Mouse (Mus musculus) myocyte (in vitro differentiated cells): ENCODE results near the gene Cd72.

Experiments used
- CEBPB ChIP-seq: IDR thresholded peaks from 2 replicates; pipeline ENCODE4 v1.6.1; 2011; ENCODE audit warnings: mild to moderate bottlenecking, moderate library complexity; ENCODE audit not compliant: poor library complexity, insufficient read depth, severe bottlenecking
- E2F4 ChIP-seq: IDR thresholded peaks from one replicate; pipeline ENCODE4 v1.6.1; 2011; ENCODE audit warnings: mild to moderate bottlenecking, control low read depth, moderate library complexity; ENCODE audit not compliant: insufficient read depth
- MAX ChIP-seq: IDR thresholded peaks from one replicate; pipeline ENCODE4 v1.6.1; 2011; ENCODE audit warnings: low read depth, mild to moderate bottlenecking, control low read depth
- MYOD1 ChIP-seq, 3 experiments: IDR thresholded peaks; one replicate each; pipeline ENCODE4 v1.6.1; 2011; ENCODE audit warnings: control low read depth in 2 of 3, low read depth in 2 of 3, mild to moderate bottlenecking in 2 of 3, moderate library complexity in 1 of 3; ENCODE audit not compliant: insufficient read length in 2 of 3, control insufficient read depth in 1 of 3
- MYOG ChIP-seq, 3 experiments: IDR thresholded peaks; one replicate each; pipeline ENCODE4 v1.6.1; 2011; ENCODE audit warnings: control low read depth in 2 of 3, low read depth in 2 of 3, mild to moderate bottlenecking in 2 of 3; ENCODE audit not compliant: insufficient read length in 2 of 3, control insufficient read depth in 1 of 3, insufficient read depth in 1 of 3
- POLR2A ChIP-seq: IDR thresholded peaks from one replicate; pipeline ENCODE4 v1.6.1; 2011; ENCODE audit warnings: low read depth, mild to moderate bottlenecking, control low read depth, moderate library complexity; ENCODE audit not compliant: insufficient read length
- POLR2AphosphoS2 ChIP-seq: IDR thresholded peaks from one replicate; pipeline ENCODE4 v1.6.1; 2011; ENCODE audit warnings: low read depth, control low read depth; ENCODE audit not compliant: insufficient read length
- REST ChIP-seq: IDR thresholded peaks from one replicate; pipeline ENCODE4 v1.6.1; 2011; ENCODE audit warnings: mild to moderate bottlenecking, control low read depth, moderate library complexity; ENCODE audit not compliant: insufficient read depth, insufficient read length
- SRF ChIP-seq: IDR thresholded peaks from one replicate; pipeline ENCODE4 v1.6.1; 2011; ENCODE audit warnings: low read depth; ENCODE audit not compliant: control insufficient read depth, insufficient read length
- TCF12 ChIP-seq: IDR thresholded peaks from one replicate; pipeline ENCODE4 v1.6.1; 2011; ENCODE audit warnings: mild to moderate bottlenecking, control low read depth; ENCODE audit not compliant: poor library complexity, insufficient read depth, severe bottlenecking
- TCF3 ChIP-seq: IDR thresholded peaks from one replicate; pipeline ENCODE4 v1.6.1; 2011; ENCODE audit warnings: low read depth, control low read depth; ENCODE audit not compliant: insufficient read length
- USF1 ChIP-seq: IDR thresholded peaks from one replicate; pipeline ENCODE4 v1.6.1; 2011; ENCODE audit warnings: low read depth, mild to moderate bottlenecking, control low read depth, moderate library complexity

GRCm38 (mm10) chr4:43448554-43448953 lies 5.9 kb downstream of the Cd72 start:
- TF ChIP-seq POLR2A (no peak), MAX (no peak), TCF12 (no peak), MYOG (IDR thresholded peaks at IDR 0.05; ENCODE audit: control insufficient read depth in 1 of 3, insufficient read depth in 1 of 3, insufficient read length in 2 of 3, low read depth in 2 of 3) (no peak), USF1 (no peak), TCF3 (no peak), CEBPB (no peak), MYOD1 (IDR thresholded peaks at IDR 0.05; ENCODE audit: control insufficient read depth in 1 of 3, insufficient read length in 2 of 3, low read depth in 2 of 3) (no peak), POLR2AphosphoS2 (no peak), REST (no peak), E2F4 (no peak), SRF (no peak)
